Mouse (Mus musculus) kidney, adult 9 months (tissue): ENCODE results near the gene Tmco1.
"Not testable (repeated sequence)": the region's sequence is repeated elsewhere in the genome, so short reads cannot be mapped to it uniquely, and the experiment has no call there.

Source experiments
- DNase-seq: peaks from one replicate; pipeline ENCODE4 v3.0.0; 2022

Tmco1 gene

GRCm38 (mm10) chr1:167339177-167339781, 31.1 kb downstream of the Tmco1 start:
- no peak for DNase-seq

GRCm38 (mm10) chr1:167340111-167340787, 32.1 kb downstream of the Tmco1 start:
- DNase-seq = no peak

GRCm38 (mm10) chr1:167340910-167341528, 32.8 kb downstream of the Tmco1 start:
- DNase-seq = no peak

GRCm38 (mm10) chr1:167342831-167343230, 34.7 kb downstream of the Tmco1 start:
- no peak for DNase-seq

GRCm38 (mm10) chr1:167345994-167346520, 37.9 kb downstream of the Tmco1 start:
- DNase-seq = not testable (repeated sequence)

GRCm38 (mm10) chr1:167349206-167349605, 41.0 kb downstream of the Tmco1 start:
- DNase-seq = not testable (repeated sequence)

GRCm38 (mm10) chr1:167349815-167350596, 41.8 kb downstream of the Tmco1 start, which contains the start of gene Aldh9a1:
TSS of gene Aldh9a1 (plus strand) at chr1:167349991.
- DNase-seq = peak; percentile 98

GRCm38 (mm10) chr1:167350597-167351415, 42.6 kb downstream of the Tmco1 start:
- DNase-seq = peak; percentile 56

GRCm38 (mm10) chr1:167352403-167352802, 44.2 kb downstream of the Tmco1 start:
- DNase-seq = no peak

- no peak for DNase-seq
Observed at GRCm38 (mm10) chr1:167357387-167357786, 49.2 kb downstream of the Tmco1 start.

- DNase-seq = peak; percentile 89
Observed at GRCm38 (mm10) chr1:167358731-167359130, 50.6 kb downstream of the Tmco1 start.

GRCm38 (mm10) chr1:167360268-167360667, 52.1 kb downstream of the Tmco1 start:
- no peak for DNase-seq

- DNase-seq = peak; percentile 78
Observed at GRCm38 (mm10) chr1:167362819-167363218, 54.6 kb downstream of the Tmco1 start.

GRCm38 (mm10) chr1:167363322-167363721, 55.1 kb downstream of the Tmco1 start:
- no peak for DNase-seq

GRCm38 (mm10) chr1:167365808-167366207, 57.6 kb downstream of the Tmco1 start:
- peak; percentile 88 for DNase-seq

GRCm38 (mm10) chr1:167366621-167367020, 58.4 kb downstream of the Tmco1 start:
- peak; percentile 83 for DNase-seq

- no peak for DNase-seq
Observed at GRCm38 (mm10) chr1:167368018-167368417, 59.8 kb downstream of the Tmco1 start.

- peak; percentile 48 for DNase-seq
Observed at GRCm38 (mm10) chr1:167368513-167368912, 60.3 kb downstream of the Tmco1 start.

GRCm38 (mm10) chr1:167369905-167370304, 61.7 kb downstream of the Tmco1 start:
- peak; percentile 96 for DNase-seq

GRCm38 (mm10) chr1:167372739-167373138, 64.6 kb downstream of the Tmco1 start:
- DNase-seq = no peak

GRCm38 (mm10) chr1:167374003-167374784, 66.0 kb downstream of the Tmco1 start:
- peak; percentile 95 for DNase-seq
